ENCODE assay signal across 8 mouse cellular contexts in the genomic region with DNA sequence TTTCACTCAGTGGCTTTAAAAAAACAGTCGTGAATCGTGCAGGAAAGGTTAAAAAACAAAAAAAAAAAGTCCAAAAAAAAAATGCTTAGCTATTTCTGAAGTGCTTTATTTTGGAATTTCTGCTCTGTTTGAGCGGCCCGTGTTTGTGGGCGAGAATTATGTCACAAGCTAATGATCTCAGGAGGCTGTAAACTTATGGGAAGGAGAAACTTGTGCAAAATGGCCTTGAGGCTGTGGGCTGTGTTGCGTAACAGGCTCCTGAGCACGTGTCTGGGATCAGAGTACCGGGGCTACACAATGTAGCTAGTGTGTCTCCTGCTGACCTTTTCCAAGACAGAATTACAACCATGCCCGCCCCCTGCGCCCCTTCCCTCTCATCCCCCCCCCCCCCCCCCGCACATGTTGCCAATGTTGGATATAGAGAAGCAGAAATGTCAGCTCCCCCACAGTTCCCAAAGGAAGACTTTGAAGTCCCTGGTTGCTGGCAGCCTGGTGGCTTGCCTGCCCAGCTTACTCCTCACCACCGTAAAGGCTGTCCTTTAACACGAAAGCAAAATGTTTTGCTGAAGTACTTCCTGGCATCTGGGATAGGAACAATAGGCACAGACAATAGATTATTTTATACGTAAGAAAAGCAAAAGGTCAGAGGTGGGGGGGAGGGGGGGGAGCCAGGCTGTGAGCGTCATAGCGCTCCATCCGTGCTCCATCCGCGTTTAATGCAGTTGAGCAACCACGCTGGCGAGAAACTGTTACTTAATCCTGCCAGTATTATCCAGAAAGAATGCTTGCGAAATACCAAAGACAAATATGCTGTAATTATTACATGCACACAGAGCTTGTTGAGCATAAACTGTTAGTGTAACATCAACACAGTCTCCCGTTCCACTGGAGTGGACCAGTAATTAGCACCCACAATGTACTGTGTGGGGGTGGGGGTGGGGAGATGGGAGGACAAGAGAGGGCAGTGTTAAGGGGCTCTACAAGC.
DNase-seq lines count a peak whose midpoint lies in the region; ATAC-seq and TF ChIP-seq lines count a peak whose summit lies in the region.

No protein-coding gene starts in this region.

- ATAC-seq in liver, embryonic 11.5 days (replicated peaks; ENCODE audit: low FRiP score), result no peak
- 0 out of 2 replicates have a peak, but pooled peaks have one; percentile 52 for ATAC-seq in hindbrain, embryonic 13.5 days (ENCODE audit: low FRiP score)
- peak; percentile 61; the same call in 1 of the 2 replicates for ATAC-seq in limb, embryonic 15.5 days (ENCODE audit: insufficient number of reproducible peaks, low FRiP score, low TSS enrichment, low read depth)
- no peak for ATAC-seq in midbrain, postnatal 0 days (ENCODE audit: low FRiP score)

- no peak overlapping the region for H3K4me3 ChIP-seq in liver, embryonic 11.5 days (ENCODE audit: low read depth, low read length)
- no peak overlapping the region for H3K4me3 ChIP-seq in hindbrain, embryonic 13.5 days
- no peak overlapping the region for H3K4me3 ChIP-seq in limb, embryonic 15.5 days
- H3K4me3 ChIP-seq in midbrain, postnatal 0 days (ENCODE audit: low read depth, low read length), result no peak overlapping the region

- no peak overlapping the region for H3K9ac ChIP-seq in liver, embryonic 11.5 days (ENCODE audit: low read depth, low read length)
- no peak overlapping the region for H3K9ac ChIP-seq in hindbrain, embryonic 13.5 days
- no peak overlapping the region for H3K9ac ChIP-seq in limb, embryonic 15.5 days
- no peak overlapping the region for H3K9ac ChIP-seq in midbrain, postnatal 0 days (replicated peaks; ENCODE audit: low read length, poor library complexity, severe bottlenecking)

- no peak for TF ChIP-seq CTCF in midbrain, postnatal 0 days (IDR thresholded peaks at IDR 0.05)

- H3K4me1 ChIP-seq in liver, embryonic 11.5 days (replicated peaks; ENCODE audit: control insufficient read depth, insufficient read depth, low read length), result peaks cover 32% of the 10 kb centered on the region
- peaks cover 32% of the 10 kb centered on the region for H3K4me1 ChIP-seq in hindbrain, embryonic 13.5 days (replicated peaks)
- peaks cover 51% of the 10 kb centered on the region for H3K4me1 ChIP-seq in limb, embryonic 15.5 days
- H3K4me1 ChIP-seq in midbrain, postnatal 0 days (ENCODE audit: insufficient read depth, low read length), result peaks cover 3% of the 10 kb centered on the region; the same call in 1 of the 2 replicates

- H3K36me3 ChIP-seq in liver, embryonic 11.5 days (ENCODE audit: control insufficient read depth, insufficient read depth, low read length), result no peaks in the 10 kb centered on the region
- H3K36me3 ChIP-seq in hindbrain, embryonic 13.5 days, result no peaks in the 10 kb centered on the region
- H3K36me3 ChIP-seq in limb, embryonic 15.5 days, result no peaks in the 10 kb centered on the region
- no peaks in the 10 kb centered on the region for H3K36me3 ChIP-seq in midbrain, postnatal 0 days (ENCODE audit: insufficient read depth, low read length)

- H3K9me3 ChIP-seq in liver, embryonic 11.5 days (ENCODE audit: control insufficient read depth, low read length), result no peaks in the 10 kb centered on the region
- no peaks in the 10 kb centered on the region for H3K9me3 ChIP-seq in hindbrain, embryonic 13.5 days
- no peaks in the 10 kb centered on the region for H3K9me3 ChIP-seq in limb, embryonic 15.5 days
- no peaks in the 10 kb centered on the region for H3K9me3 ChIP-seq in midbrain, postnatal 0 days (ENCODE audit: low read length)

- no peak overlapping the region for H3K27ac ChIP-seq in liver, embryonic 11.5 days (ENCODE audit: low read depth, low read length)
- H3K27ac ChIP-seq in hindbrain, embryonic 13.5 days, result no peak overlapping the region
- peak overlapping the region; percentile 64 for H3K27ac ChIP-seq in limb, embryonic 15.5 days
- H3K27ac ChIP-seq in midbrain, postnatal 0 days (ENCODE audit: low read depth, low read length), result no peak overlapping the region

- peak; percentile 49 for DNase-seq in liver
- no peak for DNase-seq in liver, embryonic 11.5 days (ENCODE audit: low spot score)
- DNase-seq in fibroblast of lung, adult 2 months (ENCODE audit: low read depth), result peak; percentile 91
- no peak for DNase-seq in midbrain, postnatal 0 days (ENCODE audit: low spot score)
- DNase-seq in cerebellum, adult 11-12 months, result no peak
- no peak for DNase-seq in cerebellum, adult 9-10 months

- no peak overlapping the region for H3K4me2 ChIP-seq in liver, embryonic 11.5 days
- peak overlapping the region; percentile 23; the same call in 1 of the 2 replicates for H3K4me2 ChIP-seq in hindbrain, embryonic 13.5 days
- H3K4me2 ChIP-seq in limb, embryonic 15.5 days, result peak overlapping the region; percentile 20; the same call in 1 of the 2 replicates
- H3K4me2 ChIP-seq in midbrain, postnatal 0 days (ENCODE audit: low read depth, low read length, poor library complexity, severe bottlenecking), result peak overlapping the region; percentile 25

- no peaks in the 10 kb centered on the region for H3K27me3 ChIP-seq in liver, embryonic 11.5 days (replicated peaks; ENCODE audit: control insufficient read depth, insufficient read depth, low read length)
- peaks cover 15% of the 10 kb centered on the region; the same call in 1 of the 2 replicates for H3K27me3 ChIP-seq in hindbrain, embryonic 13.5 days
- H3K27me3 ChIP-seq in limb, embryonic 15.5 days, result no peaks in the 10 kb centered on the region
- 0 out of 2 replicates have a peak, but pooled peaks cover 4% of the 10 kb centered on the region for H3K27me3 ChIP-seq in midbrain, postnatal 0 days (ENCODE audit: insufficient read depth, low read length)

- 37% methylated on average over 22 of the region's 23 CpGs for WGBS in liver, embryonic 11.5 days
- WGBS in hindbrain, embryonic 13.5 days, result 26% methylated on average over 22 of the region's 23 CpGs
- 12% methylated on average over 22 of the region's 23 CpGs for WGBS in limb, embryonic 15.5 days
- 20% methylated on average over 21 of the region's 23 CpGs for WGBS in midbrain, postnatal 0 days

Comparison
In these comparisons a context has a peak if more than half of its experiments do, and no peak if none do; other contexts are left out.
1. DNase-seq: peak in liver (single experiment) and fibroblast of lung, adult 2 months (single experiment); none in liver, embryonic 11.5 days (single experiment), midbrain, postnatal 0 days (single experiment), cerebellum, adult 11-12 months (single experiment) and cerebellum, adult 9-10 months (single experiment).
2. ATAC-seq: peak in hindbrain, embryonic 13.5 days (single experiment) and limb, embryonic 15.5 days (single experiment); none in liver, embryonic 11.5 days (single experiment) and midbrain, postnatal 0 days (single experiment).